Mouse (Mus musculus) stomach, embryonic 16.5 days (tissue): ENCODE data around the gene Pkmyt1. TPM values are rescaled to one million over a fixed set of nuclear protein-coding genes. Genes with fewer than 3 reads are reported as not detected.

Source experiments
- ATAC-seq: fragments of 200-750 bp; cut with Nextera tagmentation; 2 replicates; pipeline ENCODE4 v1.8.0; 2017; ENCODE audit warnings: moderate number of reproducible peaks, moderate TSS enrichment; ENCODE audit not compliant: insufficient read depth, low FRiP score
- H3K27ac ChIP-seq: fragments of 300-500 bp; sonication (generic); 2 replicates; pipeline ENCODE4 v1.5.1; 2014; ENCODE audit warnings: low read length
- H3K27me3 ChIP-seq: fragments of 300-500 bp; sonication (generic); 2 replicates; pipeline ENCODE4 v1.6.1; 2014; ENCODE audit warnings: low read length, control low read depth, mixed read lengths; ENCODE audit not compliant: control insufficient read depth, insufficient read depth
- H3K36me3 ChIP-seq: fragments of 300-500 bp; sonication (generic); 2 replicates; pipeline ENCODE4 v1.6.1; 2014; ENCODE audit warnings: low read length; ENCODE audit not compliant: control insufficient read depth, insufficient read depth
- H3K4me1 ChIP-seq: fragments of 300-500 bp; sonication (generic); 2 replicates; pipeline ENCODE4 v1.6.1; 2014; ENCODE audit warnings: low read length, control low read depth, mixed read lengths; ENCODE audit not compliant: control insufficient read depth, insufficient read depth
- H3K4me2 ChIP-seq: fragments of 300-500 bp; sonication (generic); 2 replicates; pipeline ENCODE4 v1.6.1; 2014; ENCODE audit warnings: low read depth, low read length, mixed read lengths
- H3K4me3 ChIP-seq: fragments of 300-500 bp; sonication (generic); replicated peaks from 2 replicates; pipeline ENCODE4 v1.5.1; 2014; ENCODE audit warnings: mild to moderate bottlenecking, low read length
- H3K9ac ChIP-seq: fragments of 300-500 bp; sonication (generic); 2 replicates; pipeline ENCODE4 v1.6.1; 2014; ENCODE audit warnings: low read length
- H3K9me3 ChIP-seq: fragments of 300-500 bp; sonication (generic); replicated peaks from 2 replicates; pipeline ENCODE4 v1.6.1; 2016; ENCODE audit warnings: low read length, control low read depth; ENCODE audit not compliant: control insufficient read depth
- WGBS: fragments of 180-500 bp; shearing (Covaris S2); extraction: QIAGEN DNeasy Blood & Tissue Kit; methylation state at CpG from one replicate; pipeline ENCODE4 v1.1.7; 2014; 5-methylcytosine and 5-hydroxymethylcytosine counted together
- polyA plus RNA-seq: library from polyadenylated mRNA; unstranded; fragments of >200 nt; fragmentation: Nextera tagmentation; extraction: Ambion mirVana; gene quantifications from 2 replicates; pipeline ENCODE4 v1.2.1, GENCODE M21; 2015

Pkmyt1 gene
- polyA plus RNA-seq, 1 experiment from 2014 or later, result 40.9 TPM

GRCm38 (mm10) chr17:23683226-23683625, 42.9 kb upstream of the Pkmyt1 start:
- Histone ChIP-seq H3K9ac (peak overlapping the region; percentile 16; the same call in 1 of the 2 replicates), H3K4me3 (no peak overlapping the region), H3K4me2 (peak overlapping the region; percentile 17), H3K27me3 (peaks cover 28% of the 10 kb centered on the region), H3K27ac (no peak overlapping the region), H3K36me3 (no peaks in the 10 kb centered on the region), H3K9me3 (no peaks in the 10 kb centered on the region), H3K4me1 (peaks cover 20% of the 10 kb centered on the region; the same call in 1 of the 2 replicates)
- ATAC-seq, result no peak
- WGBS, result 22% methylated on average over 15 of the region's 15 CpGs

DNA sequence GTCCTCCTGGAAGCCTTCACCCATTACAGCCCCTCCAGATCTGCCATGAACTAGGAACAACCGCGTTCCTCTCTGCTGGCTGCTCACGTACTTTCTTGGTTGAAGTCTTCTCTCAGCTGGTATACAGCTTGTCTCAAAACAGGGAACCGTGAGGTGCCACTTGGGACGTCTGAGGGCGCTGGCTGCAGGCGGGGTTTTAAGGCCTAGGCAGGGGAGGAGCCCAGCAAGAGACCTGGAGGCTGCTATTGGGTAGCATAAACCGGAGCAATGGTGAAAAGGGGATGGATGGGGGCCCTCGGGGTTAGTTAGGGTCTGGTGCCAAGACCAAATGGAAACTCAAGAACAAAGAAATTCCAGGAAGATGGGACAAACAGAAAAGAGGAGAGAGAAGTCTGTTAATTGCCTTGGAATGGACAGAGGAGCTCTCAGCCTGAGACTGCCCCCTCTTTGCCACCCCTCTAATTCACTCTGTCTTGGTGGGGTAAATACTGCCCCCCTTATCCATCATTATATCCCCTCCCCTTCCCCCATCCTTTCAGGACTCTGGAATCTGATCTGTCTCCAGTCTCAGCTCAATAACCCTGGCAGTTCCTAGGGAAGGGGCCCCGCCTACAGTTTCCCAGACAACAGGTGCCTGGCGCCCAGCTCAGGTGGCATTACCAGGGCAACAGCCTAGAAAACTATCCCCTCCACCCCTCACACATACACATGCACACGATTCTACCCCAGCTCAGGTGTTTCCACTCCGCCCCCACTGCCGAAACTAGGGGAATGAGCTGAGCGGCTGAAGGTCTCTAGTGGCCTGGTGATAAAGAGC, 42.1 kb upstream of the Pkmyt1 start, which contains the start of gene Cldn9:
Gene Cldn9 (minus strand): TSS at position 171 of the 817 bp plus-strand sequence.
- Histone ChIP-seq H3K9me3 (no peaks in the 10 kb centered on the region), H3K36me3 (no peaks in the 10 kb centered on the region), H3K4me1 (peaks cover 20% of the 10 kb centered on the region; the same call in 1 of the 2 replicates), H3K4me2 (peak within 1 kb of the TSS; percentile 17), H3K27ac (no peak within 1 kb of the TSS), H3K9ac (peak within 1 kb of the TSS; percentile 16; the same call in 1 of the 2 replicates), H3K27me3 (peaks cover 25% of the 10 kb centered on the region), H3K4me3 (no peak within 1 kb of the TSS)
- 20% methylated on average over 15 of the region's 15 CpGs for WGBS
- no peak; the same call in 1 of the 2 replicates for ATAC-seq

GRCm38 (mm10) chr17:23694491-23694890, 31.6 kb upstream of the Pkmyt1 start:
- H3K4me1 ChIP-seq, result peaks cover 3% of the 10 kb centered on the region; the same call in 1 of the 2 replicates
- H3K9ac ChIP-seq, result no peak overlapping the region
- H3K36me3 ChIP-seq, result no peaks in the 10 kb centered on the region
- ATAC-seq, result no peak
- no peaks in the 10 kb centered on the region for H3K9me3 ChIP-seq
- H3K27me3 ChIP-seq, result 0 out of 2 replicates have a peak, but pooled peaks cover 2% of the 10 kb centered on the region
- WGBS, result 73% methylated on average over 1 of the region's 1 CpGs
- no peak overlapping the region for H3K4me2 ChIP-seq
- H3K27ac ChIP-seq, result no peak overlapping the region
- H3K4me3 ChIP-seq, result no peak overlapping the region

- 23% methylated on average over 3 of the region's 3 CpGs for WGBS
- Histone ChIP-seq H3K27me3 (peaks cover 5% of the 10 kb centered on the region; the same call in 1 of the 2 replicates), H3K9ac (no peak overlapping the region), H3K4me2 (no peak overlapping the region), H3K4me3 (no peak overlapping the region), H3K9me3 (no peaks in the 10 kb centered on the region), H3K36me3 (no peaks in the 10 kb centered on the region), H3K27ac (no peak overlapping the region), H3K4me1 (peaks cover 5% of the 10 kb centered on the region; the same call in 1 of the 2 replicates)
- ATAC-seq, result no peak
These were observed 30.3 kb upstream of the Pkmyt1 start for GRCm38 (mm10) chr17:23695801-23696200.

DNA sequence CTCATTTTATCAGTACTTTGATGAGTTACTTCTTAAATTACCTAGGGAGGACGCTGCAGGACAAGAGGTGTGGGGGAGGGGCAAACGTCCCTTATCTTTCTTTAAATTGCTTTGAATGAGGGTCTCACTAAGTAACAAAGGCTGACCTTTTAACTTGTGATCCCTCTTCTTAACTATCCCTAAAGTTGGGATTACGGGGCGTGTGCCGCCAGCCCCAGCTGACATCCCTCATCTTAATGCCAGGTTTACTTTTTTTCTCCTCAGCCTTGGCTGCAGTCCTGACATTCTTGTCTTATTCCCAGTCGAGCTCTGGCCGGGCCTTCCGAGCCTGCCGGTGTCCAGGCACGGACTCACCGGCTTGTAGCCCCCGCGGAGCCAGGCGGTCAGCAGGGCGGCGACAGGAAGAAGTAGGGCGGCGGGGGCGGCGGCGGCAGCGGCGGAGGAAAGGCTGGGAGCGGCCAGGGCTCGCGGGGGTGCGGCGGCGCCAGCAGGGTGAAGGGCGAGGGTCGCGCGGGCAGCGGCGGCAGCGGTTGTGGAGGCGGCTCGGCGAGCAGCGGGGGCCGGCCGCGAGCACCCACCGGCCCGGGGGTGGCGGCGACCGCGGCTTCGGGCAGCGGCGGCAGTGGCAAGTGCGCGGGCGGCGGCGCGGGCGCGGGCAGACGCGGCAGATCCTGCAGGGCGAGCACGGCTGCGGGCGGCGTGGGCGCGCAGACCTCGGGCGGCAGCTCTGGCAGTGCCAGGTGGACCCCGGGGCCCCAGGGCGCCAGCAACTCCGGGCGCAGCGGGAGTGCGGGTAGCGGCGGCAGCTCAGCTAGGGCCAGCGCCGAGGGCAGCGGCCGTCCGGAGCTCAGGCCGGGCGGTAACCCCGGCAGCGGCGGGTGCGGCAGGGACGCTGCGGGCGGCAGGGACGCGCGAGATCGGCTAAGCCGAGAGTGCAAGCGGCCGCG, 26.7 kb upstream of the Pkmyt1 start:
- WGBS, result under 1% methylated on average over 99 of the region's 101 CpGs
- Histone ChIP-seq H3K27ac (no peak overlapping the region), H3K27me3 (peaks cover 10% of the 10 kb centered on the region; the same call in 1 of the 2 replicates), H3K9ac (peak overlapping the region; percentile 68), H3K9me3 (no peaks in the 10 kb centered on the region), H3K4me3 (peak overlapping the region; percentile 69), H3K4me1 (peaks cover 5% of the 10 kb centered on the region; the same call in 1 of the 2 replicates), H3K4me2 (peak overlapping the region; percentile 100), H3K36me3 (no peaks in the 10 kb centered on the region)
- ATAC-seq, result peak; percentile 45; the same call in 1 of the 2 replicates

DNA sequence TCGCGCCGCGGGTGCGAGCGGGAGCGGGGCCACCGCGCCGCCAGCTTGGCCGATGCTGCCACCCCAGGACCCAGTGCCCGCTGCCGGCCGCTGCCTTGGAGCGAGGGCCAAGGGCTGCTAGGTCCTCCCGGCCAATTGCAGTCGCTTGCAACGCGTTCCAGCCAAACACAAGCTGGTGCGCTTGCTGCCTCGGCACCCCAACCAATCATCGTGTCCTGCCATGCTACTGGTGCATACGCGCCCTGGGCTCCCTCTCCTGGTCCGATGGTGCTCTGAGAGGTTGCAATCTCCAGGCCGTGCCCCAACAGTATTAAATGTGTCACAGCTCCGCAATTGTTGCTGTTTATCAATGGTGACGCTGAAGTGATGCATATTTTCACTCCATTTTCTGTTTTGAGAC, 26.1 kb upstream of the Pkmyt1 start:
- Histone ChIP-seq H3K27ac (no peak overlapping the region), H3K36me3 (no peaks in the 10 kb centered on the region), H3K4me3 (peak overlapping the region; percentile 69), H3K9me3 (no peaks in the 10 kb centered on the region), H3K27me3 (peaks cover 10% of the 10 kb centered on the region; the same call in 1 of the 2 replicates), H3K9ac (peak overlapping the region; percentile 68), H3K4me2 (peak overlapping the region; percentile 100), H3K4me1 (peaks cover 5% of the 10 kb centered on the region; the same call in 1 of the 2 replicates)
- WGBS, result under 1% methylated on average over 28 of the region's 28 CpGs
- ATAC-seq, result peak; percentile 95

GRCm38 (mm10) chr17:23703301-23703700, 22.8 kb upstream of the Pkmyt1 start:
- H3K4me1 ChIP-seq, result peaks cover 5% of the 10 kb centered on the region; the same call in 1 of the 2 replicates
- H3K4me2 ChIP-seq, result no peak overlapping the region
- WGBS, result 81% methylated on average over 9 of the region's 9 CpGs
- no peak overlapping the region for H3K9ac ChIP-seq
- H3K9me3 ChIP-seq, result no peaks in the 10 kb centered on the region
- no peak for ATAC-seq
- no peaks in the 10 kb centered on the region for H3K36me3 ChIP-seq
- H3K4me3 ChIP-seq, result no peak overlapping the region
- H3K27ac ChIP-seq, result no peak overlapping the region
- H3K27me3 ChIP-seq, result peaks cover 10% of the 10 kb centered on the region; the same call in 1 of the 2 replicates

DNA sequence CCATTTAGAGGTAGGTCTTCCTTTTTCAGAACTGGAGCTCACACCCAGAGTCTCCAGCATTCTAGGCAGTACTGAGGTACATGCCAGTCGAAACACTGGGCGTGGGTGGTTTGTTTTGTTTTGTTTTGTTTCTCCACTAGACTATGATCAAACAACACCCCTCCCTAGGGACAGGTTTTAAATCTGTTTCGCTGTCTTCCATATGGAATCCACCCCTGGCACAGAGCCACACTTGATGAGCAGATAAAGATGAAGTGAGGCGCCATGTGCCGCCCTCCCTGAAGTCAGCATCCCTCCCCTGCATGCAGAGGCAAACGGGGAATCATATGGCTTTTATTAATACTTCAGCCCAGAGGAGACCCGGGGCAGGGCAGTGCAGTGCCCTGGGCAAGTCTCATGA, 21.4 kb upstream of the Pkmyt1 start:
- H3K27ac ChIP-seq, result no peak overlapping the region
- H3K27me3 ChIP-seq, result peaks cover 7% of the 10 kb centered on the region; the same call in 1 of the 2 replicates
- H3K9ac ChIP-seq, result no peak overlapping the region
- no peak overlapping the region for H3K4me2 ChIP-seq
- no peak for ATAC-seq
- H3K36me3 ChIP-seq, result no peaks in the 10 kb centered on the region
- 45% methylated on average over 7 of the region's 7 CpGs for WGBS
- H3K4me3 ChIP-seq, result no peak overlapping the region
- no peaks in the 10 kb centered on the region for H3K9me3 ChIP-seq
- 0 out of 2 replicates have a peak, but pooled peaks cover 3% of the 10 kb centered on the region for H3K4me1 ChIP-seq
